Mouse (Mus musculus): ENCODE measurements around the gene Rps3a1. TPM values are rescaled to one million over a fixed set of nuclear protein-coding genes. Genes with fewer than 3 reads are reported as not detected.

The Rps3a1 gene
- polyA plus RNA-seq, 1 experiment from 2014 or later = 1,488 TPM

DNA sequence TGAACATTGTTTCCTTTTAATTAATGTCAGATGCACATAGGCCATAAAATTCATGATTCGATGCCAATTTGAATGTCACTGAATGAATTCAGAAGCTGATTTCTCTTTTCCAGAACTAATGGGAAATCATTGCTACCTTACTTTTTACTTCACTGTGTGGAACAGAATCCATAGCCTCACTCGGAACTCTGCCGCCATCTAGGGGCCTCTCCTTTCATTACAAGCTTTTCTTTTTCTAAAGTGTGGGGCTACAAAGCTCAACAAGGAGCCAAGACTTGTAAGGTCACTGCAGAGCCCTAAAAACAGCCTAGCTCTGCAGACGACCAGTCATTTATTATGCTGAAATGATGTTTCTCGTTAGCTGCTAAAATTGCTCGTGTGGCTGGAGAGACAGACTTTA lies 12.7 kb downstream of the Rps3a1 start:
- DNase-seq (ENCODE audit: low spot score) (no peak), ATAC-seq (ENCODE audit: low read depth) (no peak)
- WGBS = 9% methylated on average over 6 of the region's 6 CpGs
- Histone ChIP-seq H3K27me3 (replicated peaks; ENCODE audit: control insufficient read depth, insufficient read depth, low read length) (no peaks in the 10 kb centered on the region), H3K4me1 (ENCODE audit: control insufficient read depth, insufficient read depth, low read length) (no peaks in the 10 kb centered on the region; the same call in 1 of the 2 replicates), H3K4me2 (ENCODE audit: low read depth, low read length) (no peak overlapping the region), H3K36me3 (ENCODE audit: control insufficient read depth, insufficient read depth, low read length) (0 out of 2 replicates have a peak, but pooled peaks cover 12% of the 10 kb centered on the region), H3K4me3 (ENCODE audit: low read depth, low read length) (no peak overlapping the region), H3K9ac (ENCODE audit: low read depth, low read length) (no peak overlapping the region), H3K27ac (replicated peaks; ENCODE audit: low read depth, low read length) (no peak overlapping the region), H3K9me3 (ENCODE audit: control insufficient read depth, low read length) (no peaks in the 10 kb centered on the region)

DNA sequence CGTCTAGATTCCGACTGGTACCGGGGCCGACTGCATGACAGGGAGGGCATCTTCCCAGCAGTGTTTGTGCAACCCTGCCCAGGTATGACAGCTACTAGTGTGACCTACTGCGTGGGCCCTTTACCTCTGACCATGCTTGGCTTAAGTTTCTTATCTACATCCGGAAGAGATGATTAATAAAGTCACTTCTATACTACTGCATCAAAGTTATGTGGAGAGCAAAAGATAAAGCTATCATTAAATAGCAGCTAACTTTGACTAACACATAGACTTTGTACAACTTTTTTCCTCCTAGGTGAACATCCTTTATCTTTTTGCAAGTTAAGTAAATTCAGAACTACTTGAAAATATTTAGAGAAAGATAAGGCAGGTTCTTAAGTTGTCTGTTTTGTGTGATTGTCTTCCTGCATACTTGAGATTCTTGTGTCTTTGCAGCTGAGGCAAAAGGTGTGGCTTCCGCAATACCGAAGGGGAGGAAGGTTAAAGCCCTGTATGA lies 19.2 kb downstream of the Rps3a1 start:
- ATAC-seq (ENCODE audit: low read depth) = no peak
- no peaks in the 10 kb centered on the region for H3K27me3 ChIP-seq (replicated peaks; ENCODE audit: control insufficient read depth, insufficient read depth, low read length)
- WGBS = 81% methylated on average over 8 of the region's 8 CpGs

DNA sequence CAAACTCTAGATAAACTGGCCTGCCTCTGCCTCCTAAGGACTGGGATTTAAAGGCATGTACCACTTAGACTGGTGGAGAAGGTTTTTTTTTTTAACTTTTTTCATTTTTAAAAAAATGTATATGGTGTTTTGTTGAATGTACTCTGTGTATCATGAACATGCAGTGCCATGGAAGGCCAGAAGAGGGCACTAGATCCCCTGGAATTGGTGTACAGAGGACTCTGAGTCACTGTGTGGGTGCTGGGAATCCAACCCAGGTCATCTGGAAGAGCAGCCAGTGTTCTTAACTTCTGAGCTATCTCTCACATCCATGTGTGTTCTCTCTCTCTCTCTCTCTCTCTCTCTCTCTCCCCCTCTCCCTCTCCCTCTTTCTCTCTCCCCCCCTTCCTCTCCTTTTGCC lies 20.3 kb downstream of the Rps3a1 start:
- no peak for ATAC-seq (ENCODE audit: low read depth)
- DNase-seq (ENCODE audit: low spot score) = no peak
- H3K27me3 ChIP-seq (replicated peaks; ENCODE audit: control insufficient read depth, insufficient read depth, low read length) = no peaks in the 10 kb centered on the region
- no peak overlapping the region for H3K4me3 ChIP-seq (ENCODE audit: low read depth, low read length)
- no peak overlapping the region for H3K9ac ChIP-seq (ENCODE audit: low read depth, low read length)
- H3K4me1 ChIP-seq (ENCODE audit: control insufficient read depth, insufficient read depth, low read length) = no peaks in the 10 kb centered on the region; the same call in 1 of the 2 replicates
- H3K27ac ChIP-seq (replicated peaks; ENCODE audit: low read depth, low read length) = no peak overlapping the region
- no peaks in the 10 kb centered on the region; the same call in none of the 2 replicates for H3K9me3 ChIP-seq (ENCODE audit: control insufficient read depth, low read length)
- H3K4me2 ChIP-seq (ENCODE audit: low read depth, low read length) = no peak overlapping the region
- peaks cover 25% of the 10 kb centered on the region; the same call in 1 of the 2 replicates for H3K36me3 ChIP-seq (ENCODE audit: control insufficient read depth, insufficient read depth, low read length)

More for the DNA sequence above, 19.2 kb downstream of the Rps3a1 start:
- Histone ChIP-seq H3K4me3 (ENCODE audit: low read depth, low read length) (no peak overlapping the region), H3K36me3 (ENCODE audit: control insufficient read depth, insufficient read depth, low read length) (peaks cover 25% of the 10 kb centered on the region; the same call in 1 of the 2 replicates), H3K9ac (ENCODE audit: low read depth, low read length) (no peak overlapping the region), H3K9me3 (ENCODE audit: control insufficient read depth, low read length) (no peaks in the 10 kb centered on the region; the same call in 1 of the 2 replicates), H3K27ac (replicated peaks; ENCODE audit: low read depth, low read length) (no peak overlapping the region), H3K4me2 (ENCODE audit: low read depth, low read length) (no peak overlapping the region), H3K4me1 (ENCODE audit: control insufficient read depth, insufficient read depth, low read length) (no peaks in the 10 kb centered on the region; the same call in 1 of the 2 replicates)
- no peak for DNase-seq (ENCODE audit: low spot score)

DNA sequence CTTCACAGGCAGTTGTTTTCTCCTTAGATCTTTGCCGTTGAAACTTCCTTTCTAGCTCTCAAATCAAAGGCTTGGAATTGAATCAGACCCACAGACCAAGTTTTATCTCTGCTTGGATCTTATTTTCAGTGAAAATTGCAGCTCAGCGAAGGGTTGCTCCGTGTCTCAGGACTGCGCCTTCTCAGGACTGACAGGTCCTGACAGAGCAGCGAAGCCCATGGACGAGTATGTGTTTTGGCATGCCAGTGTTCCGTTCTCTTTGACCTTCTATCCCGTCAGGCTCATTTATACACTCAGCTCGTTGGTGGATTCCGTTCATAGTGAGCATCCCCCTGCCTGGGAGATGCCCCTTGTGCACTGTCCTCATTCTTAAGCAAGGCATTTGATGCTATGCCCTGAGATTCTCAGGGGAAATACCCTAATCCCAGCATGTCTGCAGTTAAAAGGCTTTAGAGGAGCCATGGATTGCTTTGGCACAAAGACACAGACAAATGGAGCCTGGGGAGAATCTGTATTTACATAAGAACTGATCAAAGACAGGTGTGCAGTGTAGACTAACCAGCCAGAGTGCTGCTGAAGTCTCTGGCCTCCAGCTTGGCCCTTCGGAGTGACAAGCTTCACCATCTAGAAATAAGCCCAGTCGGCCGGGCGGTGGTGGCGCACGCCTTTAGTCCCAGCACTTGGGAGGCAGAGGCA lies 23.1 kb downstream of the Rps3a1 start:
- peak; percentile 55 for DNase-seq (ENCODE audit: low spot score)
- H3K9me3 ChIP-seq (ENCODE audit: control insufficient read depth, low read length) = peaks cover 12% of the 10 kb centered on the region
- no peak overlapping the region for H3K27ac ChIP-seq (replicated peaks; ENCODE audit: low read depth, low read length)
- H3K36me3 ChIP-seq (ENCODE audit: control insufficient read depth, insufficient read depth, low read length) = peaks cover 39% of the 10 kb centered on the region
- peak; percentile 44; the same call in 1 of the 2 replicates for ATAC-seq (ENCODE audit: low read depth)
- WGBS = 42% methylated on average over 16 of the region's 16 CpGs
- H3K9ac ChIP-seq (ENCODE audit: low read depth, low read length) = no peak overlapping the region
- H3K4me1 ChIP-seq (ENCODE audit: control insufficient read depth, insufficient read depth, low read length) = peaks cover 7% of the 10 kb centered on the region; the same call in 1 of the 2 replicates
- no peak overlapping the region for H3K4me2 ChIP-seq (ENCODE audit: low read depth, low read length)
- H3K27me3 ChIP-seq (replicated peaks; ENCODE audit: control insufficient read depth, insufficient read depth, low read length) = no peaks in the 10 kb centered on the region
- no peak overlapping the region for H3K4me3 ChIP-seq (ENCODE audit: low read depth, low read length)

DNA sequence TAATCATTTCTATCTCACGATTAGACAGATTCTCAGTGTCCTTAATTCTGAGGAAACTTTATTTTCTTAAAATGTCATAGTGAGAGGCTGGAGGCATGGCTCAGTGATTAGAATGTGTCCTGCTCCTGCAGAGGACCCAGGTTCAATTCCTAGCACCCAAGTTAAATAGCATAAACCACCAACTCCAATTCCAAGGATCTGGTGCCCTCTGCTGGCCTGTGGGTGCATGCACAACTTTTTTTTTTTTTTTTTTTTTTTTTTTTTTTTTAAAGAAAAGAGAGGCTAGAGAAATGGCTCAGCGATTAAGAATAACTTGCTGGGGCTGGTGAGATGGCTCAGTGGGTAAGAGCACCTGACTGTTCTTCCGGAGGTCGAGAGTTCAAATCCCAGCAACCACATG lies 25.6 kb downstream of the Rps3a1 start:
- ATAC-seq (ENCODE audit: low read depth) = no peak
- Histone ChIP-seq H3K9me3 (ENCODE audit: control insufficient read depth, low read length) (peaks cover 12% of the 10 kb centered on the region), H3K36me3 (ENCODE audit: control insufficient read depth, insufficient read depth, low read length) (peaks cover 25% of the 10 kb centered on the region), H3K4me3 (ENCODE audit: low read depth, low read length) (no peak overlapping the region), H3K4me2 (ENCODE audit: low read depth, low read length) (no peak overlapping the region), H3K9ac (ENCODE audit: low read depth, low read length) (no peak overlapping the region), H3K27ac (replicated peaks; ENCODE audit: low read depth, low read length) (no peak overlapping the region), H3K4me1 (ENCODE audit: control insufficient read depth, insufficient read depth, low read length) (peaks cover 7% of the 10 kb centered on the region; the same call in 1 of the 2 replicates), H3K27me3 (replicated peaks; ENCODE audit: control insufficient read depth, insufficient read depth, low read length) (no peaks in the 10 kb centered on the region)
- DNase-seq (ENCODE audit: low spot score) = no peak
- 84% methylated on average over 4 of the region's 4 CpGs for WGBS

DNA sequence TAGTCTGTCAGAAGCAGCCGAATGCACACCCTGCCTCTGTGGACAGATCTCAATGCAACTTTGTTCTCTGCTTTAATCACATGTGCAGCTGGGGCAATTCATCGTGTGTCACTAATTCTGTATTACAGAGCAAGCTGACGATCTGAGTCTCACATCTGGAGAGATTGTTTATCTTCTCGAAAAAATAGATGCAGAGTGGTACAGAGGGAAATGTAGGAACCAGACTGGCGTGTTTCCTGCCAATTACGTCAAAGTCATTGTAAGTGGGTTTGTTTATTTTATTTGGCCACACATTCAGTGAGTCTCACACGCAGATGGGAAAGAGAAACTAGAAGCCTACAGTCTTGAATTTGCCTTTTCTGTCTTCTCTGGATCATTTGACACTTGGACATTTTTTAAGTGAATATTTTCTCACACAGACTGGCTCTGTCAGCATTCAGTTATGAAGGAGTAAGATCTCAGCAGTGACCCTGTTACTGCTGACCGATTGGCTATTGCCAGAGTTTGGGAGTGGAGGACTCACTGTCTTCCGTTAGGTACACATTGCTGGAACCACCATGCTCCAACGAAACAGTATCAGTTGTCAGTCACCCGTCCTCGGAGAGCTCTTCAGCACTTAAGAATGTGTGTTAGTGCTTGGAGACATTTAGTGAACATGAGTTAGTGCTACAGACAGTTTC lies 27.7 kb downstream of the Rps3a1 start:
- Histone ChIP-seq H3K4me2 (ENCODE audit: low read depth, low read length) (peak overlapping the region; percentile 25; the same call in 1 of the 2 replicates), H3K4me3 (ENCODE audit: low read depth, low read length) (no peak overlapping the region)
- 41% methylated on average over 12 of the region's 12 CpGs for WGBS

DNA sequence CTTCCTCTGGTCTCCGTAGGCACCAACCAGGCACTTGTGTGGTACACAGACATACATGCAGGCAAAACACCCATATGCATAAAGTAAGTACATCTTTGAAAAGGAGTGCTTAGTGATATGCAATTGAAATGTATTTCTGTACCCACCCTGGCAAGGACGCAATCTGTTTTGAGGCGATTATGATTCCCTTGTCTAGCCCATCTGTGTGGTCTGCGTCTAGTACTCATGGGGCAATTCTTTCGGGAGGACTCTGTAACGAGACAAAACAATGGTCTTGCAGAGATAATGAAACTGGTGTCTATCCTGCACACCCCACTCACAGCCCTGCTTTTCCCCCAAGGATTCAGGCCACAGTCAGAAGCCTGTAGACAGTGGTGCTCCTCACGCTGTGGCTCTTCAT lies 29.7 kb downstream of the Rps3a1 start:
- Histone ChIP-seq H3K4me2 (ENCODE audit: low read depth, low read length) (no peak overlapping the region), H3K27me3 (replicated peaks; ENCODE audit: control insufficient read depth, insufficient read depth, low read length) (no peaks in the 10 kb centered on the region), H3K4me1 (ENCODE audit: control insufficient read depth, insufficient read depth, low read length) (peaks cover 13% of the 10 kb centered on the region; the same call in 1 of the 2 replicates), H3K36me3 (ENCODE audit: control insufficient read depth, insufficient read depth, low read length) (peaks cover 15% of the 10 kb centered on the region), H3K9me3 (ENCODE audit: control insufficient read depth, low read length) (peaks cover 12% of the 10 kb centered on the region), H3K27ac (replicated peaks; ENCODE audit: low read depth, low read length) (no peak overlapping the region), H3K9ac (ENCODE audit: low read depth, low read length) (no peak overlapping the region), H3K4me3 (ENCODE audit: low read depth, low read length) (no peak overlapping the region)
- DNase-seq (ENCODE audit: low spot score) = no peak
- no peak for ATAC-seq (ENCODE audit: low read depth)
- WGBS = 87% methylated on average over 7 of the region's 7 CpGs

More for the DNA sequence above, 27.7 kb downstream of the Rps3a1 start:
- DNase-seq (ENCODE audit: low spot score) = peak; percentile 72
- Histone ChIP-seq H3K4me1 (ENCODE audit: control insufficient read depth, insufficient read depth, low read length) (peaks cover 11% of the 10 kb centered on the region; the same call in 1 of the 2 replicates), H3K9me3 (ENCODE audit: control insufficient read depth, low read length) (peaks cover 12% of the 10 kb centered on the region), H3K9ac (ENCODE audit: low read depth, low read length) (no peak overlapping the region), H3K36me3 (ENCODE audit: control insufficient read depth, insufficient read depth, low read length) (peaks cover 15% of the 10 kb centered on the region), H3K27ac (replicated peaks; ENCODE audit: low read depth, low read length) (peak overlapping the region; percentile 58), H3K27me3 (replicated peaks; ENCODE audit: control insufficient read depth, insufficient read depth, low read length) (no peaks in the 10 kb centered on the region)
- ATAC-seq (ENCODE audit: low read depth) = peak; percentile 45; the same call in 1 of the 2 replicates

DNA sequence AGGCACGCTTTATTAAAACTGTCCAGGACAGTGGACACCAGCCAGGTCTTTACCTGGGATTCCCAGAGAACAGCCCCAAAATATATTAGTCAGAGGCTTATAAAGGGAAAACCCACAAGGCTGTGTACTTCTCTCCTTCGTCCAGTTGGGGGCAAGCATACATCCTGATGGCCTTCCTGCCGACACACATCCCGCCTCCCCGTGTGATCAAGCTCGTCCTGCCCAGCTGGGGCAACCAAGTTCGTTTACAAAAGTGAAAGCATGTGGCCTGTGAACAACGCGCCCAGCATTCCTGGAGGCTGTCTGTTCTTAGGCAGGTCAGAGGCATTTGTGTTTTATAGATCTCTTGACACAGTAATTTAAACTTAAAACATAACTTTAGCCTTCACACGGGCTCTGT lies 32.4 kb downstream of the Rps3a1 start:
- H3K27me3 ChIP-seq (replicated peaks; ENCODE audit: control insufficient read depth, insufficient read depth, low read length) = no peaks in the 10 kb centered on the region
- peak overlapping the region; percentile 11; the same call in 1 of the 2 replicates for H3K4me3 ChIP-seq (ENCODE audit: low read depth, low read length)
- WGBS = 16% methylated on average over 10 of the region's 10 CpGs
- peak overlapping the region; percentile 46 for H3K9ac ChIP-seq (ENCODE audit: low read depth, low read length)
- peak; percentile 58 for ATAC-seq (ENCODE audit: low read depth)
- 0 out of 2 replicates have a peak, but pooled peaks cover 4% of the 10 kb centered on the region for H3K36me3 ChIP-seq (ENCODE audit: control insufficient read depth, insufficient read depth, low read length)
- peaks cover 11% of the 10 kb centered on the region; the same call in 1 of the 2 replicates for H3K4me1 ChIP-seq (ENCODE audit: control insufficient read depth, insufficient read depth, low read length)
- peak overlapping the region; percentile 32; the same call in 1 of the 2 replicates for H3K4me2 ChIP-seq (ENCODE audit: low read depth, low read length)
- H3K9me3 ChIP-seq (ENCODE audit: control insufficient read depth, low read length) = no peaks in the 10 kb centered on the region
- H3K27ac ChIP-seq (replicated peaks; ENCODE audit: low read depth, low read length) = no peak overlapping the region
- DNase-seq (ENCODE audit: low spot score) = peak; percentile 79
